Mouse (Mus musculus) ES-E14 (cell line): ENCODE results near the gene Cfap46.

Source experiments
- CHD2 ChIP-seq: IDR thresholded peaks from 2 replicates; pipeline ENCODE4 v1.6.1; 2014; ENCODE audit warnings: mild to moderate bottlenecking, low read depth, low read length, inconsistent platforms
- HCFC1 ChIP-seq: IDR thresholded peaks from 2 replicates; pipeline ENCODE4 v1.6.1; 2012; ENCODE audit warnings: low read length, inconsistent platforms, borderline replicate concordance; ENCODE audit not compliant: insufficient read depth
- MAFK ChIP-seq: IDR thresholded peaks from 2 replicates; pipeline ENCODE4 v1.6.1; 2014; ENCODE audit warnings: mild to moderate bottlenecking, low read depth, low read length, inconsistent platforms; ENCODE audit not compliant: insufficient read depth
- ZC3H11A ChIP-seq: IDR thresholded peaks from 2 replicates; pipeline ENCODE4 v1.6.1; 2012; ENCODE audit warnings: low read depth, mild to moderate bottlenecking, inconsistent platforms, low read length, borderline replicate concordance

DNA sequence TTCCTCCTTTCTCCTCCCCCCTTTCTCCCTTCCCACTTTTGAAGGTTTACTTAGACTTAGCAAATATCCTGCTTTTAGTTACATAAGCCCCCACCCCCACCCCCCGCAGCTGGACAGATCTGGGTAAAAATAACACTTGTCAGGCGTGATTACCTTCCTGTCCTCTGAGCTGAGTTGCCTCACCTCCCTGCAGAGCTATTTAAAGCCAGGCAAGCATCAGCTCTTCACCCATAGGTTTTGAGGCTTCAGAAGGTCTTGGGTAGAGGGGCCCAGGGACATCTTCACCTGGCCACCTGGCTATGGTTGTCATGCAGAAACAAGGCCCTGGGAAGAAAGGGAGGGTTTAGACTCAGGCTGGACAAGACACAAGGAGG, 20.2 kb upstream of the Cfap46 start:
- TF ChIP-seq MAFK (no peak), CHD2 (no peak), HCFC1 (no peak), ZC3H11A (no peak)
